Mouse (Mus musculus): ENCODE results near the gene Grin1. TPM values are rescaled to one million over a fixed set of nuclear protein-coding genes. Genes with fewer than 3 reads are reported as not detected.

Grin1 gene
- polyA plus RNA-seq, 1 experiment from 2014 or later, result not detected

DNA sequence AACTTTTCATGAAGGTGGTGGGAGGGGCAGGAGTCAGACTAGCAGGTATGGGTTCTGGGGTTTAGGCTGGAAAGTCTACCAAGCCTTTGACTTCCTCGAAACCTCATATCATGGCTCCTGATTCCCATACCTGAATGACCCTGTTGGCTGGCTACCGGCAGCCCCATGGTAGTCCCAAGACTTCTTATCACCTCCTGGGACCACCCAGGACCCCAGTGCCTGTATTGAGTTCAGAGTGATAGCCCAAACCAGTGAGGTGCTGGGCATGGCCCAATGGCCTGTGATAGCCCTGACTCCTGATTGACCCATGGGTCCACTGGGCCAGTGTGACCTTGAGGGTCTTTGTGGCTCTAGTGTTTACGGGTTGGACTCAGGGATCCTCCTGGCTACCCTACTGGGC, 31.7 kb upstream of the Grin1 start:
- Histone ChIP-seq H3K4me3 (no peak overlapping the region), H3K4me1 (replicated peaks) (peaks cover 6% of the 10 kb centered on the region), H3K27ac (ENCODE audit: poor library complexity, severe bottlenecking) (no peak overlapping the region), H3K4me2 (no peak overlapping the region), H3K9me3 (replicated peaks) (no peaks in the 10 kb centered on the region), H3K36me3 (peaks cover 78% of the 10 kb centered on the region), H3K27me3 (replicated peaks) (no peaks in the 10 kb centered on the region), H3K9ac (no peak overlapping the region)
- 96% methylated on average over 3 of the region's 3 CpGs for WGBS
- ATAC-seq (ENCODE audit: insufficient number of reproducible peaks, low FRiP score), result no peak

DNA sequence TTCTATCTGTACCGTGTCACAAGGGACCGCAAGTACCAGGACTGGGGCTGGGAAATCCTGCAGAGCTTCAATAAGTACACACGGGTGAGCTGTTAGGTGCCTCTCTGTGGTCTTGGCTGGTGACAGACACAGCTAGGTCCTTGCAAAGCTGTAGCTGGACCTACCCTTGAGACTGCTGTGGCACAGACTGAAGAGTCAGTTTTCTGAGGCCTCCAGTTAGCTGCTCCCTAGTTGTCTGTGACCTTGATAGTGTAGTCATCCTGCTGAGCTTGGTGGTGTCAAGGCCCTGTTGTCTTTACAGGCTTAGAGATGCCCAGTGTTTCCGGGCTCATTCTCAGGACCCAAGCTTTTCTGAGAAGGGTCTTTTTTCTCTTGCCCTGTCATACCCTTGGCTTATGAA, 30.5 kb upstream of the Grin1 start:
- Histone ChIP-seq H3K4me2 (no peak overlapping the region), H3K4me3 (no peak overlapping the region), H3K27me3 (replicated peaks) (no peaks in the 10 kb centered on the region), H3K4me1 (replicated peaks) (no peaks in the 10 kb centered on the region), H3K9ac (no peak overlapping the region), H3K9me3 (replicated peaks) (no peaks in the 10 kb centered on the region), H3K36me3 (peaks cover 90% of the 10 kb centered on the region), H3K27ac (ENCODE audit: poor library complexity, severe bottlenecking) (no peak overlapping the region)
- 88% methylated on average over 4 of the region's 4 CpGs for WGBS
- no peak for ATAC-seq (ENCODE audit: insufficient number of reproducible peaks, low FRiP score)

DNA sequence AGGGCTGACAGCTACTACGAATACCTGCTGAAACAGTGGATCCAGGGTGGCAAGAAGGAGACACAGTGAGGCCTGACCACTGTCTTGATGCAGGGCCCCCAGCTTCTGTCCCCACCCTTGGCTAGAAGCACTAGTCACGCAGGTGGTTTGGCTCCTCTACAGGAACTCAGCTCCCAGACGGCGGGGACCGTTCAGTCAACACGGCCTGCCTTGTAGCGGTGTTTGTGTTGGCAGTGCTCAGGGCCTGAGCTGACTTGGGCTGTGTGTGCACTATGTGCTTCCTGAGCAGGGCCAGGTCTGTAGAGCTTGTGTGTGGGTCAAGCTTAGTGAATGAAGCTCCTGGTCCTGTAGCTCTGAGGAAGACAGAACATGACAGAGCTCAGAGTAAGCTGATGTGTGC, 29.2 kb upstream of the Grin1 start:
- Histone ChIP-seq H3K27me3 (replicated peaks) (no peaks in the 10 kb centered on the region), H3K4me1 (replicated peaks) (no peaks in the 10 kb centered on the region), H3K4me3 (no peak overlapping the region), H3K4me2 (no peak overlapping the region), H3K9me3 (replicated peaks) (no peaks in the 10 kb centered on the region), H3K9ac (no peak overlapping the region), H3K36me3 (peaks cover 97% of the 10 kb centered on the region), H3K27ac (ENCODE audit: poor library complexity, severe bottlenecking) (no peak overlapping the region)
- WGBS, result 89% methylated on average over 7 of the region's 7 CpGs
- ATAC-seq (ENCODE audit: insufficient number of reproducible peaks, low FRiP score), result no peak

DNA sequence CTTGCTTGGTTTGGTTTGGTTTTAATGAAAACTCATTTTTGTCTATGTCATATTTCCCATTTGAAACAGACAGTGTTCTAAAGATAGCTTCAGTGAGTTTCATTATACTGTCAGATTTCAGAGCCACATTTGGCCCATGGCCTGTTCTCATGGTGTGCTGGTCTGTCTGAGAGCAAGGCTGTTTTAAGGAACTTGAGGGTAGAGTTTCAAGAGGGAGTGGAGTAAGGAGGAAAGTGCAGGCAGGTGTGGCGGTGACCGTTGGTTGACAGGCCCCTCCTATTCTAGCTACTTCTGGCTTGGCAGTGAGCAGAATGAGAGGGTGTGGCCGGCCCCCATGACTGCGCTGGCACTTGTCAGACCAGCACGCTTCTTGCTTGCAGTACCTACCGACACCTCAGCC, 19.3 kb upstream of the Grin1 start:
- peaks cover 7% of the 10 kb centered on the region for H3K4me1 ChIP-seq (replicated peaks)
- H3K9me3 ChIP-seq (replicated peaks), result no peaks in the 10 kb centered on the region
- no peak overlapping the region for H3K4me2 ChIP-seq
- H3K36me3 ChIP-seq, result peaks cover 90% of the 10 kb centered on the region
- no peak overlapping the region for H3K27ac ChIP-seq (ENCODE audit: poor library complexity, severe bottlenecking)
- WGBS, result 89% methylated on average over 6 of the region's 6 CpGs
- H3K4me3 ChIP-seq, result no peak overlapping the region
- no peak overlapping the region for H3K9ac ChIP-seq
- ATAC-seq (ENCODE audit: insufficient number of reproducible peaks, low FRiP score), result no peak
- H3K27me3 ChIP-seq (replicated peaks), result no peaks in the 10 kb centered on the region

DNA sequence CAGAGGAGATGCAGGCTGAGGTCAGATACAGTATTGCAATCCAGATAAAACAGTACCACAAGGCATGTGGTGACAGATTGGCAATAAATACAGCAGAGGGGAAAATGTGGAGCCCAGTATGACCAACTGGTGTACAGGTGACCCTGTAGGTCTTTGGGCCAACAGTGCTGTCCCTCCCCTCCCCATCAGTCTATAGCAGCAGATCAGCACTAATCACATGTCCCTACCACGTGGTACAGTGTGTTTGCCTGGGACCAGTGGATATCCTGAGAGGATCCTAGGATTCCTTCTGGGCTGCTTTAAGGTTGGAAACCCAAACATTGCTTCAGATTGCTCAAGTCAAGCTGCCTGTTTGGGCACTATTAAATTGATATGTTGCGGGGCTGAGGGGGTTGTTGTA, 14.6 kb upstream of the Grin1 start:
- H3K27ac ChIP-seq (ENCODE audit: poor library complexity, severe bottlenecking), result no peak overlapping the region
- peak overlapping the region; percentile 95 for H3K4me3 ChIP-seq
- H3K36me3 ChIP-seq, result peaks cover 50% of the 10 kb centered on the region
- H3K4me2 ChIP-seq, result peak overlapping the region; percentile 89
- no peaks in the 10 kb centered on the region for H3K9me3 ChIP-seq (replicated peaks)
- WGBS, result 68% methylated on average over 2 of the region's 2 CpGs
- peak overlapping the region; percentile 92 for H3K9ac ChIP-seq
- no peaks in the 10 kb centered on the region for H3K27me3 ChIP-seq (replicated peaks)
- peaks cover 17% of the 10 kb centered on the region for H3K4me1 ChIP-seq (replicated peaks)
- no peak for ATAC-seq (ENCODE audit: insufficient number of reproducible peaks, low FRiP score)

DNA sequence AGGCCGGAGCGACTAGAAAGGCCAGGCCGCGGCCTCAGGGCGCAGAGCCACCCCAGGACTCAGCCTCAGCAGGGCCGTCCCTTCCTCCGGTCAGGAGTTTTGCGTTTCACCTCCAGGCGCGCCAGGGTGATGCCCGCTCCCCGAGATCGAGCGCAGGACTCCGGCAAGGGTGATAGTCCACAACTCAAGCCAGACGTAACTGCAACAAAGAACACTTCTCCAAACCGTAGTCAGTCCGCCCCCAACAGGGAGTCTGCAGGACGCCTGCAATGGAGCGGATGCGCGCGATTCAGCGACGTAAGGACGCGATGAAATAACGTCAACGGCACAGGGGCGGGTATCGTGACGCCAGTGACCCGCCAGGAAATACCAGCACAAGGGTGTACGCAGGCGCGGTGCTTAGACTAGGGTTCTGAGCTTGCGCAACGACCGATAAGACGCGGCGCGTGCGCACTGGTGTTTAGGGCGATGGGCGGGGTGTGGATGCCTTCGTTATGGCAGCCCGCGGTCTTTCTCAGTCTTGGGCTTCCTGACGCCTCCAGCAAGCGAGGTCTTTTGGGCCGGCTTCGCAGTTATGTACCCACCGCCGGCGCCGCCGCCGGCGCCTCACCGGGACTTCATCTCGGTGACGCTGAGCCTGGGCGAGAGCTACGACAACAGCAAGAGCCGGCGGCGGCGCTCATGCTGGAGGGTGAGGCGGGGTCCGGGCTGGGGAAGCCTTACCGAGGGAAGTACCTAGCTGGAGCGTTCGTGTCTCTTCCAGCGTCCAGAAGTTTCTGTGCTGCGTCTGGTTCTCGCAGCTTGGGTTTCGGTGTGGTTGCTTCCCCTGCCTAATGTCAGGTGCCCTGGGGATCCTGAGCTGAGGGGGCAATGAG, 13.5 kb upstream of the Grin1 start, which contains the start of gene Man1b1:
TSS of gene Man1b1 (plus strand) at position 53 of the 875 bp plus-strand sequence.
- peaks cover 40% of the 10 kb centered on the region for H3K36me3 ChIP-seq
- WGBS, result under 1% methylated on average over 77 of the region's 78 CpGs
- H3K27me3 ChIP-seq (replicated peaks), result no peaks in the 10 kb centered on the region
- no peaks in the 10 kb centered on the region for H3K9me3 ChIP-seq (replicated peaks)
- peak; percentile 99 for ATAC-seq (ENCODE audit: insufficient number of reproducible peaks, low FRiP score)
- peak within 1 kb of the TSS; percentile 84 for H3K27ac ChIP-seq (ENCODE audit: poor library complexity, severe bottlenecking)
- H3K4me3 ChIP-seq, result peak within 1 kb of the TSS; percentile 95
- H3K4me1 ChIP-seq (replicated peaks), result peaks cover 17% of the 10 kb centered on the region
- peak within 1 kb of the TSS; percentile 89 for H3K4me2 ChIP-seq
- peak within 1 kb of the TSS; percentile 98 for H3K9ac ChIP-seq

DNA sequence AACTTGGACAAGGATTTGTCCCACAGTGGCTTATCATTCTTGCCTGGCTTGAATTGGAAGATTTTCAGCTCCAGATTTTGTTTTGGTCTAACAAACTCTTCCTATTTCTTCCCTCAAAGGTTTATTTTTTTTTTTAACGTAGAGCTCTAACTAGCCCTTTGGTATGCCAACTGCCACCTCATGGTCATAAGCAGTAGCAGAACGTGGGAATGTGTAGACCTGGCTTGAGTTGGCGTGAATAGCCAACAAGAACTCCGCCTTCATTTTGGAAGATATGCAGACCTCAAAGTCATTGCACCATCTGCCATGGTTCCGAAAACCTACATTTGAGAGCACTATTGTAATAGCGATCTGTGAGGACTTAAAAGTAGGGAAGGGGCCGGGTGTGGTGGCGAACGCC, 12.5 kb upstream of the Grin1 start:
- Histone ChIP-seq H3K9me3 (replicated peaks) (no peaks in the 10 kb centered on the region), H3K9ac (peak overlapping the region; percentile 98), H3K36me3 (peaks cover 29% of the 10 kb centered on the region), H3K4me1 (replicated peaks) (peaks cover 17% of the 10 kb centered on the region), H3K4me3 (peak overlapping the region; percentile 95), H3K4me2 (peak overlapping the region; percentile 89), H3K27me3 (replicated peaks) (no peaks in the 10 kb centered on the region), H3K27ac (ENCODE audit: poor library complexity, severe bottlenecking) (no peak overlapping the region)
- 52% methylated on average over 9 of the region's 9 CpGs for WGBS
- no peak for ATAC-seq (ENCODE audit: insufficient number of reproducible peaks, low FRiP score)

DNA sequence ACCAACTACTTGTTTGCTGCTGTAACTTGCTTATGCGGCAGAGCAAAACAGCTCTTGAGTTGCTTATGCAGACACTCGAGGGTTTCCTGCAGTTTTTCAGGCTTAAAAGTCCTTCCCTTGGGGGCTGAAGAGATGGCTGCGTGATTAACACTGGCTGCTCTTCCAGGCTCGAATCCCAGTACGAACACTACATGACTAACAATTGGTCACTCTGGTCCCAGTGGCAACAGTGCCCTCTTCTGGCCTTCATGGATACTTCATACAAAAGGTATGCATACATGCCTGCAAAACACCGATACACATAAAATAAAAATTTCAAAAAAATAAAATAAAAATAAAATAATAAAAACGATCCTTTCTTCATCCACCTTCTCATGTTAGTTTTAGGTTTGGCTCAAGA, 9.5 kb upstream of the Grin1 start:
- WGBS, result 36% methylated on average over 7 of the region's 7 CpGs
- no peak overlapping the region for H3K27ac ChIP-seq (ENCODE audit: poor library complexity, severe bottlenecking)
- H3K36me3 ChIP-seq, result no peaks in the 10 kb centered on the region; the same call in 1 of the 2 replicates
- H3K4me3 ChIP-seq, result no peak overlapping the region
- no peaks in the 10 kb centered on the region for H3K9me3 ChIP-seq (replicated peaks)
- H3K4me2 ChIP-seq, result no peak overlapping the region
- no peak for ATAC-seq (ENCODE audit: insufficient number of reproducible peaks, low FRiP score)
- H3K27me3 ChIP-seq (replicated peaks), result peaks cover 6% of the 10 kb centered on the region; the same call in 1 of the 2 replicates
- no peak overlapping the region for H3K9ac ChIP-seq
- peaks cover 11% of the 10 kb centered on the region for H3K4me1 ChIP-seq (replicated peaks)

DNA sequence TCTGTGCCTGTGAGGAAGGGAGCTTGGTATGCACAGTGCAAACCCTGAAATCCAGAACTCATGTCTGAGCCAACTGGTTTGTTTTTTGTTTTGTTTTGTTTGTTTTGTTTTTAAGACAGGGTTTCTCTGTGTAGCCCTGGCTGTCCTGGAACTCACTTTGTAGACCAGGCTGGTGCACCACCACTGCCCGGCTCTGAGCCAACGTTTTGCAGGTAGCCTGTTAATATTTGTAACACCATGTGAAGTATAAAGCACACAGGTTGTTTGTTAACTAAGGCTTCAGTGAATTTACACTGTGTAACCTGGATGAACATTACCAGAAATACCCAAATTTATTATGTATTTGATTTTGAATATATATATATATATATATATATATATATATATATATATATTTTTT, 7.0 kb upstream of the Grin1 start:
- Histone ChIP-seq H3K36me3 (no peaks in the 10 kb centered on the region), H3K4me1 (replicated peaks) (no peaks in the 10 kb centered on the region), H3K9me3 (replicated peaks) (no peaks in the 10 kb centered on the region), H3K4me3 (no peak overlapping the region), H3K27ac (ENCODE audit: poor library complexity, severe bottlenecking) (no peak overlapping the region), H3K27me3 (replicated peaks) (peaks cover 24% of the 10 kb centered on the region), H3K9ac (no peak overlapping the region), H3K4me2 (no peak overlapping the region)
- WGBS, result 73% methylated on average over 2 of the region's 2 CpGs
- ATAC-seq (ENCODE audit: insufficient number of reproducible peaks, low FRiP score), result no peak

DNA sequence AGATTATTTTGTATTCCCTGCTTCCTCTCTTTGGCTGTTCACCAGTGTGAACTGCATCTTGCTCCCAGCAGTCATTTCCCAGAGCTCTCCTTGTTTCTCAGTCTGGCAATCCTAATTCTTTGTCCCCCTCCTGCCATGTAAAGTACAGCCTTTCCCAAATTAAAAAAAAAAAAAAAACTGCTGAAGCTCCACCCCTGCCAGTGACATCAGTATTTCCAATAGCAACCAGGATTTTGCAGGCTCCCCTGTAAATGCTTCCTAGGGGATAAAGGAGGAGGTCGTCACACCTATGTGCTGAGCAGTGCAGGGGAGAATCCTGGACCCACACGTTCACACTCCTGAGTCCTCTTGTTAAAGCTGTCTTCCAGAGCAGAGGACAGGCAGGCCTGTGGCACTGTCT, 1.1 kb upstream of the Grin1 start:
- WGBS, result 27% methylated on average over 2 of the region's 2 CpGs
- ATAC-seq (ENCODE audit: insufficient number of reproducible peaks, low FRiP score), result no peak

DNA sequence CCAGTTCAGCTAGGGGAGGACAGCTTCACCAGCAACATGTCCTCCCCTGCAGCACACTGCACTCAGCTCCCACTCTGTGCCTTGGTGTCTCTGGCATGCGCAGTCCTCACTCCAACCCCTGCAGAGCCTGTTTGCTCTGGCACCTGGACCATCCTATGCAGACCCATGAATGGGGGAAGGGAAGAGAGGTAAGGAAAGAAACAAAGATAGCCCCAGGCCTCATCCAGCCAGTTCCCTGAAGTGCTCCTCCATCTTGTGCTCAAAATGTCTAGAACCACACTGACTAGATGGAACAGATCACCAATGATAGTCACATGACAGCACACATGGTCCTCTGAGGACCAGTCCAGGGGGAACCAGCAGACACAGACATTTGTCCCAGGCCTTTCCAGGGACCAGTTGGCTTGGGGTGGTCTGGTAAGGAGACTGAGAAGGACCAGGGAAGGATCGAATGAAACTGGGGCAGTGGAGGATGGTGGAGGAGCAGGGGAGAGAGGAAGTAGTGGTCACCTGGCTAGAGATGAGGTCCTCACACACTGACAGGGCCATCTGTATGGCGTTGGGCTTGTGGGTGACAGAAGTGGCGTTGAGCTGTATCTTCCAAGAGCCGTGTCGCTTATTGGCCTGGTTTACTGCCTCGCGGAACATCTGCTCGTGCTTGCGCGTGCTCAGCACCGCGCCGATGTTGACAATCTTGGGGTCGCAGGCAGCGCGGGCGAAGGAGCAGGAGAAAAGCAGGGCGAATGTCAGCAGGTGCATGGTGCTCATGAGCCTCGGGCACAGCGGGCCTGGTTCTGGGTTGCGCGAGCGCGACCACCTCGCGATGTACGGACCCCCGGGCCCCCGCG, 644 bp downstream of the Grin1 start:
- H3K9me3 ChIP-seq (replicated peaks), result no peaks in the 10 kb centered on the region
- WGBS, result 8% methylated on average over 31 of the region's 31 CpGs
- H3K9ac ChIP-seq, result no peak overlapping the region
- H3K4me1 ChIP-seq (replicated peaks), result peaks cover 8% of the 10 kb centered on the region
- no peaks in the 10 kb centered on the region for H3K36me3 ChIP-seq
- peaks cover 94% of the 10 kb centered on the region for H3K27me3 ChIP-seq (replicated peaks)
- no peak; the same call in 1 of the 2 replicates for ATAC-seq (ENCODE audit: insufficient number of reproducible peaks, low FRiP score)
- peak overlapping the region; percentile 63 for H3K4me2 ChIP-seq
- H3K4me3 ChIP-seq, result peak overlapping the region; percentile 29
- H3K27ac ChIP-seq (ENCODE audit: poor library complexity, severe bottlenecking), result no peak overlapping the region

More for the DNA sequence above, 1.1 kb upstream of the Grin1 start:
- Histone ChIP-seq H3K4me2 (no peak overlapping the region), H3K36me3 (no peaks in the 10 kb centered on the region), H3K27me3 (replicated peaks) (peaks cover 83% of the 10 kb centered on the region), H3K9me3 (replicated peaks) (no peaks in the 10 kb centered on the region), H3K27ac (ENCODE audit: poor library complexity, severe bottlenecking) (no peak overlapping the region), H3K4me1 (replicated peaks) (peaks cover 8% of the 10 kb centered on the region), H3K4me3 (no peak overlapping the region), H3K9ac (no peak overlapping the region)

Measured in heart, embryonic 12.5 days (tissue).